Mouse (Mus musculus) neural tube, embryonic 15.5 days (tissue): ENCODE results near the gene Zpbp2. TPM values are rescaled to one million over a fixed set of nuclear protein-coding genes. Genes with fewer than 3 reads are reported as not detected.

Source experiments
- ATAC-seq: fragments of 200-750 bp; cut with Nextera tagmentation; 2 replicates; pipeline ENCODE4 v1.8.0; 2017; ENCODE audit warnings: mild to moderate bottlenecking, moderate TSS enrichment, moderate library complexity; ENCODE audit not compliant: low FRiP score
- H3K27ac ChIP-seq: fragments of 300-500 bp; sonication (generic); replicated peaks from 2 replicates; pipeline ENCODE4 v1.5.1; 2015; ENCODE audit warnings: mild to moderate bottlenecking, inconsistent platforms
- H3K27me3 ChIP-seq: fragments of 300-500 bp; sonication (generic); replicated peaks from 2 replicates; pipeline ENCODE4 v1.6.1; 2015; ENCODE audit warnings: inconsistent platforms
- H3K36me3 ChIP-seq: fragments of 300-500 bp; sonication (generic); 2 replicates; pipeline ENCODE4 v1.6.1; 2015; ENCODE audit warnings: inconsistent platforms
- H3K4me1 ChIP-seq: fragments of 300-500 bp; sonication (generic); 2 replicates; pipeline ENCODE4 v1.6.1; 2015; ENCODE audit warnings: inconsistent platforms
- H3K4me2 ChIP-seq: fragments of 300-500 bp; sonication (generic); 2 replicates; pipeline ENCODE4 v1.6.1; 2015; ENCODE audit warnings: inconsistent platforms, mild to moderate bottlenecking, moderate library complexity
- H3K4me3 ChIP-seq: fragments of 300-500 bp; sonication (generic); replicated peaks from 2 replicates; pipeline ENCODE4 v1.5.1; 2015; ENCODE audit warnings: mild to moderate bottlenecking, inconsistent platforms
- H3K9ac ChIP-seq: fragments of 300-500 bp; sonication (generic); replicated peaks from 2 replicates; pipeline ENCODE4 v1.6.1; 2015; ENCODE audit warnings: mild to moderate bottlenecking, inconsistent platforms
- H3K9me3 ChIP-seq: fragments of 300-500 bp; sonication (generic); replicated peaks from 2 replicates; pipeline ENCODE4 v1.6.1; 2016; ENCODE audit warnings: inconsistent platforms
- WGBS: fragments of 180-500 bp; shearing (Covaris S2); methylation state at CpG from one replicate; pipeline ENCODE4 v1.1.7; 2015; ENCODE audit warnings: mixed read lengths; 5-methylcytosine and 5-hydroxymethylcytosine counted together
- polyA plus RNA-seq: library from polyadenylated mRNA; unstranded; fragments of >200 nt; fragmentation: Nextera tagmentation; extraction: Ambion mirVana; gene quantifications from 2 replicates; pipeline ENCODE4 v1.2.1, GENCODE M21; 2015

Gene Zpbp2
- polyA plus RNA-seq: 0.45 TPM in 1 of 2 replicates, not detected in the other

GRCm38 (mm10) chr11:98550975-98551828, at the start of gene Zpbp2:
TSS of gene Zpbp2 (plus strand) at chr11:98551097.
- peak; percentile 97 for ATAC-seq
- peak within 1 kb of the TSS; percentile 61 for H3K4me3 ChIP-seq

GRCm38 (mm10) chr11:98504926-98505325, 46.0 kb upstream of the Zpbp2 start:
- H3K4me3 ChIP-seq: no peak overlapping the region
- no peak overlapping the region for H3K9ac ChIP-seq
- H3K36me3 ChIP-seq: no peaks in the 10 kb centered on the region
- H3K27me3 ChIP-seq: 0 out of 2 replicates have a peak, but pooled peaks cover 3% of the 10 kb centered on the region
- WGBS: 68% methylated on average over 3 of the region's 3 CpGs
- no peak for ATAC-seq
- H3K4me1 ChIP-seq: 0 out of 2 replicates have a peak, but pooled peaks cover 3% of the 10 kb centered on the region
- H3K27ac ChIP-seq: no peak overlapping the region
- no peaks in the 10 kb centered on the region for H3K9me3 ChIP-seq
- no peak overlapping the region for H3K4me2 ChIP-seq

More at GRCm38 (mm10) chr11:98550975-98551828, at the start of gene Zpbp2:
- no peaks in the 10 kb centered on the region for H3K9me3 ChIP-seq
- no peaks in the 10 kb centered on the region for H3K36me3 ChIP-seq
- WGBS: under 1% methylated on average over 51 of the region's 51 CpGs
- H3K4me1 ChIP-seq: peaks cover 10% of the 10 kb centered on the region
- H3K27ac ChIP-seq: peak within 1 kb of the TSS; percentile 91
- H3K27me3 ChIP-seq: peaks cover 42% of the 10 kb centered on the region
- H3K4me2 ChIP-seq: peak within 1 kb of the TSS; percentile 71
- peak within 1 kb of the TSS; percentile 63 for H3K9ac ChIP-seq

GRCm38 (mm10) chr11:98509434-98509833, 41.5 kb upstream of the Zpbp2 start:
- Histone ChIP-seq H3K9me3 (no peaks in the 10 kb centered on the region), H3K4me2 (no peak overlapping the region), H3K27ac (no peak overlapping the region), H3K36me3 (no peaks in the 10 kb centered on the region), H3K27me3 (no peaks in the 10 kb centered on the region; the same call in 1 of the 2 replicates), H3K4me3 (no peak overlapping the region), H3K9ac (no peak overlapping the region), H3K4me1 (no peaks in the 10 kb centered on the region)
- WGBS: 74% methylated on average over 7 of the region's 7 CpGs
- ATAC-seq: no peak

GRCm38 (mm10) chr11:98510125-98510524, 40.8 kb upstream of the Zpbp2 start:
- Histone ChIP-seq H3K27me3 (no peaks in the 10 kb centered on the region; the same call in 1 of the 2 replicates), H3K4me2 (no peak overlapping the region), H3K27ac (no peak overlapping the region), H3K36me3 (no peaks in the 10 kb centered on the region), H3K4me3 (no peak overlapping the region), H3K4me1 (no peaks in the 10 kb centered on the region), H3K9ac (no peak overlapping the region), H3K9me3 (no peaks in the 10 kb centered on the region)
- WGBS: 90% methylated on average over 8 of the region's 8 CpGs
- ATAC-seq: no peak

- ATAC-seq: no peak
- no peaks in the 10 kb centered on the region for H3K36me3 ChIP-seq
- no peak overlapping the region for H3K27ac ChIP-seq
- H3K9me3 ChIP-seq: no peaks in the 10 kb centered on the region
- H3K4me2 ChIP-seq: no peak overlapping the region
- H3K27me3 ChIP-seq: no peaks in the 10 kb centered on the region; the same call in 1 of the 2 replicates
- no peak overlapping the region for H3K9ac ChIP-seq
- no peaks in the 10 kb centered on the region for H3K4me1 ChIP-seq
- 95% methylated on average over 13 of the region's 13 CpGs for WGBS
- no peak overlapping the region for H3K4me3 ChIP-seq
Observed at GRCm38 (mm10) chr11:98512881-98513280, 38.0 kb upstream of the Zpbp2 start.

DNA sequence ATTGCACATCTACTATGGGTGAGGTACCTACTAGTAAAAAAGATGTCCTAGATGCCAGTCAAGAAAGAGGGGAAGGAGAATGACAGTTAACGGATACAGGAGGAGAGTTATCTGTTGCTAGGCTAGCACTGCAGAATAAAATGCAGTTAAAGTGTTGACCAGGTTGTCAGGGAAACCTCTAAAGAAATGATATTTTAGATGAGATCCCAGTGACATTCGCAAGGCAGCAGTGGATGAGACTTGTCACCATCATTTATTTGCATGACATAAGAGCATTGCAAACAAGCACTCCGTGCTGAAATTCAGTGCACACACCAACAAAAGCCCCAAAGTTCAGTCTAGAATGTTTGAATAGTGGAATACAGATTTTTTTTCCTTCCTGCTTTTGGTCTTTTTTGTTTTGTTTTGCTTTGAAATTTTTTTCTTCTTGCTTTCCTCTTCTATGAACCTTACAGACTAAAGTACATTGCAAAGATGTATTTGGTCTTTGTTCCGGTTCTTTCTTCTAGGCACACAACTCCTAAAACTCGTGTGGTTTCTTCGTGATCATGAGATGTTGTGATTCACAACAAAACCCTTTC, 37.5 kb upstream of the Zpbp2 start:
- H3K4me2 ChIP-seq: no peak overlapping the region
- WGBS: 65% methylated on average over 6 of the region's 6 CpGs
- no peak overlapping the region for H3K4me3 ChIP-seq
- H3K9me3 ChIP-seq: no peaks in the 10 kb centered on the region
- H3K36me3 ChIP-seq: no peaks in the 10 kb centered on the region
- H3K9ac ChIP-seq: no peak overlapping the region
- no peak overlapping the region for H3K27ac ChIP-seq
- H3K27me3 ChIP-seq: no peaks in the 10 kb centered on the region; the same call in 1 of the 2 replicates
- no peaks in the 10 kb centered on the region for H3K4me1 ChIP-seq
- ATAC-seq: no peak

DNA sequence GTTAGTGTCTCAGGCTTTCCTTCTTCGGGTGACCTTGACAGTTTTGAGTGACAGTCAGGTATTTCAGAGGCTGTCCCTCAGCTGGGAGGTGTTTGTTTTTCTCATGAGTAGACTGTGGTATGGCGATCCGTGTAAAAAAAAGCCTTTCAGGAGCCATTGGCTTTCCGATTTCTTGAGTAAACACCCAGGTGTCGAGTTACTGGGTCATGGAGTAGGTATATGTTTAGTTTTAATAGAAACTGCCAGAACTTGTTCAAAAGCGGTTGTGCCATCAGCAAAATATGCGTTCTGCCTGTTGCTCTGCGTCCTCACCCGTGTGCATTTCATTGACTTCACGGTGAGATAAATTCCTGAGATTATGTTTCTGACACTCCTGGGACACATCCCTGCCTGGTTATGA, 30.4 kb upstream of the Zpbp2 start:
- Histone ChIP-seq H3K9ac (no peak overlapping the region), H3K27me3 (no peaks in the 10 kb centered on the region), H3K4me3 (no peak overlapping the region), H3K9me3 (no peaks in the 10 kb centered on the region), H3K36me3 (no peaks in the 10 kb centered on the region), H3K27ac (no peak overlapping the region), H3K4me1 (no peaks in the 10 kb centered on the region), H3K4me2 (no peak overlapping the region)
- WGBS: 70% methylated on average over 10 of the region's 10 CpGs
- ATAC-seq: no peak

GRCm38 (mm10) chr11:98525140-98525539, 25.8 kb upstream of the Zpbp2 start:
- H3K4me2 ChIP-seq: no peak overlapping the region
- H3K9ac ChIP-seq: no peak overlapping the region
- no peak for ATAC-seq
- peaks cover 5% of the 10 kb centered on the region; the same call in 1 of the 2 replicates for H3K27me3 ChIP-seq
- H3K27ac ChIP-seq: no peak overlapping the region
- no peaks in the 10 kb centered on the region for H3K4me1 ChIP-seq
- 59% methylated on average over 4 of the region's 4 CpGs for WGBS
- no peak overlapping the region for H3K4me3 ChIP-seq
- H3K9me3 ChIP-seq: no peaks in the 10 kb centered on the region
- H3K36me3 ChIP-seq: no peaks in the 10 kb centered on the region

DNA sequence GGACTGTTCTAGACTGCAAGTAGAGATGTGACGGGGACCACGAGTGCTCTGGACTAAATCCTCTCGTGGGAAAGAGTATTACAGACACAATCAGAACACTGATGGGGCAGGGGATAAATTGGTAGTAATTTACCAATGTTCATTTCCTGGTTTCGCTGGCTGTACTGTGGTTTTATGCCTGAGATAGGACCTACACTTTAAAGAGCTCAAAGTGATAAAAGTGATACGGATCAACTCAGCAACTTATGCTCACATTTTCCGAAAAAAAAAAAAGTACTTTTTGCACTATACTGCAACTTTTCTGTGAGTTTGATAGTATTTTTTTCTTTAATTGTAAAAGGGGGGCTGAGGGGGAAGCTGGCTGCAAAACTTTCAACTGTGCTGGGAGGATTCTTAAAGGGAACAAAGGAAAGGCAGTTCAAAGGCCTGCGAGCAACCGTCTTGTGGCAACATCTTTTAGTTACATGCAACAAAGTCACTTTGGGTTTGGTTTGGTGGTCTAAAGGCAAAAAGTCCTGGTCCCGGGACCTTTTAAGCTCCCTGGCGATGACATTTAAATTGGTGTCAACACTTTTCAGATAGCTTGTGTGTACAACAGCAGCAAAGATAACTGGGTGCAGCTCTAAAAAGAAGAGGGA, 24.0 kb upstream of the Zpbp2 start:
- Histone ChIP-seq H3K4me1 (no peaks in the 10 kb centered on the region), H3K9me3 (no peaks in the 10 kb centered on the region), H3K4me2 (no peak overlapping the region), H3K27me3 (peaks cover 5% of the 10 kb centered on the region; the same call in 1 of the 2 replicates), H3K9ac (no peak overlapping the region), H3K36me3 (no peaks in the 10 kb centered on the region), H3K4me3 (no peak overlapping the region), H3K27ac (no peak overlapping the region)
- WGBS: 72% methylated on average over 10 of the region's 10 CpGs
- ATAC-seq: no peak

GRCm38 (mm10) chr11:98537480-98538034, 13.3 kb upstream of the Zpbp2 start:
- no peaks in the 10 kb centered on the region for H3K9me3 ChIP-seq
- H3K4me2 ChIP-seq: no peak overlapping the region
- no peak overlapping the region for H3K4me3 ChIP-seq
- H3K9ac ChIP-seq: no peak overlapping the region
- peaks cover 17% of the 10 kb centered on the region for H3K27me3 ChIP-seq
- H3K36me3 ChIP-seq: no peaks in the 10 kb centered on the region
- H3K4me1 ChIP-seq: no peaks in the 10 kb centered on the region
- ATAC-seq: no peak
- no peak overlapping the region for H3K27ac ChIP-seq

- H3K36me3 ChIP-seq: no peaks in the 10 kb centered on the region
- no peak overlapping the region for H3K4me2 ChIP-seq
- H3K4me1 ChIP-seq: peaks cover 2% of the 10 kb centered on the region
- H3K27me3 ChIP-seq: peaks cover 32% of the 10 kb centered on the region
- H3K9ac ChIP-seq: no peak overlapping the region
- WGBS: 81% methylated on average over 5 of the region's 5 CpGs
- H3K27ac ChIP-seq: no peak overlapping the region
- H3K9me3 ChIP-seq: no peaks in the 10 kb centered on the region
- H3K4me3 ChIP-seq: no peak overlapping the region
- ATAC-seq: no peak
Observed at GRCm38 (mm10) chr11:98540319-98540718, 10.6 kb upstream of the Zpbp2 start.
